Mouse (Mus musculus): ENCODE data around the gene Gm18596.

GRCm38 (mm10) chr10:77697133-77697532 is 45.3 kb downstream of the Gm18596 start, which contains the start of gene Gm9508:
- no peak for TF ChIP-seq CTCF (IDR thresholded peaks at IDR 0.05; ENCODE audit: borderline replicate concordance, insufficient read depth, low read depth, low read length)
- no peak for TF ChIP-seq POLR2A (IDR thresholded peaks at IDR 0.05; ENCODE audit: borderline replicate concordance, insufficient read depth, low read length)
